Mouse (Mus musculus): ENCODE results near the gene Csk. TPM values are rescaled to one million over a fixed set of nuclear protein-coding genes. Genes with fewer than 3 reads are reported as not detected.

Csk gene
- polyA plus RNA-seq, 1 experiment from 2014 or later, result 29.9 TPM

DNA sequence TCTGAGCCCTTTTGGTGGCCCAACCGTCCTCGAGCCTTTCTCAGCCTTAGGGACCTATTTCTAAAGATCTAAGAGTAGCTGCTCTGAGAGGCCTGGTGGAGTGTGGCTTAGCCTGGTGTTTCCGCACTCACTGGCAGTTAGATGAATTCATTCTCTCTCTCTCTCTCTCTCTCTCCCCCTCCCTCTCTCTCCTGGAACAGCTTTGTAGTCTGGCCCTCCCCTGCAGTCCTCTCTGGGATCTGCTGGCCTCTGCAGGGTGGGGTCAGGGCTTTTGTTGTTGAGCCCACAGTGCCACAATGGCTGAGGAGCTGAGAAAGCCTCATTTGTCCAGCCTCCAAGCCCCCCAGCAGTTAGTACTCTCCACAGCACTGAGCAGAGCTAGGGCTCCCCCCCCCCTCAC is 576 bp downstream of the Csk start:
- ATAC-seq (replicated peaks; ENCODE audit: extremely low read depth, insufficient read depth, low FRiP score), result no peak
- Histone ChIP-seq H3K4me3 (ENCODE audit: low read length) (no peak overlapping the region), H3K4me1 (ENCODE audit: control insufficient read depth, insufficient read depth, low read length) (peaks cover 4% of the 10 kb centered on the region; the same call in 1 of the 2 replicates), H3K27ac (ENCODE audit: low read length) (peak overlapping the region; percentile 5; the same call in 1 of the 2 replicates), H3K9me3 (replicated peaks; ENCODE audit: control insufficient read depth, low read length) (no peaks in the 10 kb centered on the region), H3K36me3 (ENCODE audit: control insufficient read depth, insufficient read depth) (no peaks in the 10 kb centered on the region), H3K9ac (ENCODE audit: low read length) (no peak overlapping the region), H3K27me3 (ENCODE audit: control insufficient read depth, insufficient read depth, low read length) (peaks cover 4% of the 10 kb centered on the region; the same call in 1 of the 2 replicates), H3K4me2 (ENCODE audit: low read depth, low read length) (no peak overlapping the region)
- WGBS, result 67% methylated on average over 3 of the region's 3 CpGs

DNA sequence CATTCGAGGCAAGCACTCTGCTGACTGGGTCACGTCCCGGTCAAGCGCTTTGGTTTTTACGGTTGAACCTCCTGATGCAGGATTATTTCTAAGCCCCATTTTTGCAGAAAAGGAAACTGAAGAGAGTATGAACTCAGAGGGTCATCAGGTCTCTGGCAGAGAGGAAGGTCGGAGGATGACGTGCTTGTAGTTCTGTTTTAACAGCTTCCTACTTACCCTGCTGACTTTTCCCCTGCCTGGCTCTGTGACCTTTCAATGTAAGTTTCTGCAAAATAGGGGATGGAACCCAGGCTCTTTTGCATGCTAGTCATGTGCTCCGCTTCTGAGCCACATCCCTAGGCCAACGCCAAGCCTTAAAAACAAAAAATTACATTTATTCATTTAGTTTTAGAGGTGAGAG is 1.1 kb downstream of the Csk start:
- no peak overlapping the region for H3K9ac ChIP-seq (ENCODE audit: low read length)
- no peaks in the 10 kb centered on the region for H3K36me3 ChIP-seq (ENCODE audit: control insufficient read depth, insufficient read depth)
- no peaks in the 10 kb centered on the region for H3K9me3 ChIP-seq (replicated peaks; ENCODE audit: control insufficient read depth, low read length)
- ATAC-seq (replicated peaks; ENCODE audit: extremely low read depth, insufficient read depth, low FRiP score), result no peak
- peaks cover 4% of the 10 kb centered on the region; the same call in 1 of the 2 replicates for H3K4me1 ChIP-seq (ENCODE audit: control insufficient read depth, insufficient read depth, low read length)
- H3K4me3 ChIP-seq (ENCODE audit: low read length), result no peak overlapping the region
- H3K4me2 ChIP-seq (ENCODE audit: low read depth, low read length), result no peak overlapping the region
- 73% methylated on average over 9 of the region's 9 CpGs for WGBS
- peaks cover 4% of the 10 kb centered on the region; the same call in 1 of the 2 replicates for H3K27me3 ChIP-seq (ENCODE audit: control insufficient read depth, insufficient read depth, low read length)
- no peak overlapping the region for H3K27ac ChIP-seq (ENCODE audit: low read length)

DNA sequence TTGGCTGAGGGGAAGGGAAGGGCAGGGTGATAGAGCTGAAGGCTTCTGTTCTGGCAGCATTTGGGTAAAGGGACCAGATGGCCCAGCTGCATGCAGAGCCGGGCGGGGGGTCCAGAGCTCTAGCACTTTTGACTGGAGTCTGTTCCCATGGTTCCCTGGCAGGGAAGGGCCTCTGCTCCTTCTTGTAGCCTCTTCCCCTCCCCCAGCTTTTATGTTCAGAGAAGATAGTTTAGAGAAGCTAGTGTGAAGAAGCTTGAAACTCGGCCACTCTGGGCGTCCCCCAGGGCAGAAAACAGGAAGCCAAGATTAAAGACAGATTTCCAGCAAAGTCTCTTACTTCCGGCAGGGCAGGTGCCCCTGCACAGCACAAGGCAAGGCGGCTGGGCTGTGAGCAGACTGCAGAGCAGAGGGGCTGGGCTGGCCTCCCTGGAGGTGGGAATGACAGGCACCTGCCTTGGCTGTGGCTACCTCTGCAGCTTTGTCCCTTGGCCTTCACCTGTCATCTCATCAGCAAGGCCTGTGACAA is 2.6 kb downstream of the Csk start:
- H3K9ac ChIP-seq (ENCODE audit: low read length), result no peak overlapping the region; the same call in 1 of the 2 replicates
- peak; percentile 25; the same call in 1 of the 2 replicates for ATAC-seq (replicated peaks; ENCODE audit: extremely low read depth, insufficient read depth, low FRiP score)
- 34% methylated on average over 6 of the region's 6 CpGs for WGBS
- no peak overlapping the region for H3K4me3 ChIP-seq (ENCODE audit: low read length)
- peaks cover 4% of the 10 kb centered on the region; the same call in 1 of the 2 replicates for H3K27me3 ChIP-seq (ENCODE audit: control insufficient read depth, insufficient read depth, low read length)
- H3K4me2 ChIP-seq (ENCODE audit: low read depth, low read length), result no peak overlapping the region
- H3K4me1 ChIP-seq (ENCODE audit: control insufficient read depth, insufficient read depth, low read length), result peaks cover 1% of the 10 kb centered on the region; the same call in 1 of the 2 replicates
- no peaks in the 10 kb centered on the region for H3K36me3 ChIP-seq (ENCODE audit: control insufficient read depth, insufficient read depth)
- H3K9me3 ChIP-seq (replicated peaks; ENCODE audit: control insufficient read depth, low read length), result no peaks in the 10 kb centered on the region
- peak overlapping the region; percentile 61 for H3K27ac ChIP-seq (ENCODE audit: low read length)

GRCm38 (mm10) chr9:57650130-57650785 is 3.2 kb downstream of the Csk start:
- Histone ChIP-seq H3K4me2 (ENCODE audit: low read depth, low read length) (no peak overlapping the region), H3K4me1 (ENCODE audit: control insufficient read depth, insufficient read depth, low read length) (peaks cover 3% of the 10 kb centered on the region; the same call in 1 of the 2 replicates), H3K27me3 (ENCODE audit: control insufficient read depth, insufficient read depth, low read length) (peaks cover 4% of the 10 kb centered on the region; the same call in 1 of the 2 replicates), H3K9ac (ENCODE audit: low read length) (no peak overlapping the region), H3K4me3 (ENCODE audit: low read length) (no peak overlapping the region), H3K27ac (ENCODE audit: low read length) (peak overlapping the region; percentile 45; the same call in 1 of the 2 replicates), H3K36me3 (ENCODE audit: control insufficient read depth, insufficient read depth) (no peaks in the 10 kb centered on the region), H3K9me3 (replicated peaks; ENCODE audit: control insufficient read depth, low read length) (no peaks in the 10 kb centered on the region)
- 90% methylated on average over 6 of the region's 6 CpGs for WGBS
- no peak for ATAC-seq (replicated peaks; ENCODE audit: extremely low read depth, insufficient read depth, low FRiP score)

GRCm38 (mm10) chr9:57647286-57648108 is 5.9 kb downstream of the Csk start:
- no peak overlapping the region for H3K9ac ChIP-seq (ENCODE audit: low read length)
- H3K4me1 ChIP-seq (ENCODE audit: control insufficient read depth, insufficient read depth, low read length), result peaks cover 20% of the 10 kb centered on the region
- no peak overlapping the region for H3K4me3 ChIP-seq (ENCODE audit: low read length)
- 56% methylated on average over 4 of the region's 4 CpGs for WGBS
- peak overlapping the region; percentile 5; the same call in 1 of the 2 replicates for H3K27ac ChIP-seq (ENCODE audit: low read length)
- no peak for ATAC-seq (replicated peaks; ENCODE audit: extremely low read depth, insufficient read depth, low FRiP score)
- no peaks in the 10 kb centered on the region for H3K9me3 ChIP-seq (replicated peaks; ENCODE audit: control insufficient read depth, low read length)
- H3K27me3 ChIP-seq (ENCODE audit: control insufficient read depth, insufficient read depth, low read length), result no peaks in the 10 kb centered on the region
- H3K36me3 ChIP-seq (ENCODE audit: control insufficient read depth, insufficient read depth), result no peaks in the 10 kb centered on the region
- H3K4me2 ChIP-seq (ENCODE audit: low read depth, low read length), result no peak overlapping the region

DNA sequence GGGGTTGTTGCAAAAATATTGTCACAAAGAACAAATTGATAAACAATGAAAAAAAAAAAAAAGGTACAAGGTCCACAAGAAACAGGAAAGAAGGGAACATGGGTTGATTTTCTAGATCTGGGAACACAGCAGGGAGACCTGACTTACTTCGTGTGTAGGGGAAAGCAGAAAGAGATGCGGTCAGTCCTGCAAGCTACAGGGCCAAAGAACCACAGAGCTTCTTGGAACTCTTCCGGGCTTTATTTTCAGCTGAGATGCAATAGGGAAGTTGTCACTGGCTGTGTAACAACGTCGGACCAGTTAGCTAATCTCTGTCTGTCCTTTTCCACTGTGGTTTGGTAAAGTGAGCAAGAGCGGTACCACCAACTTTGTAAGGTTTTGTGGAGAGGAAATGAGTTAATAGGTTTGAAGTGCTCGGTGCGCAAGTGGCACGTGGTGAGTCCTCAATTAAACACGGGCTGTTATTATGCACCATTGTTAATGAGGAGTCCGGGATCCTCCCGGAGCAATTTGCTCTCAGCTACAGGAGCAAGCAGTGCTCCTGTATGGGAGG is 6.8 kb downstream of the Csk start:
- H3K9me3 ChIP-seq (replicated peaks; ENCODE audit: control insufficient read depth, low read length), result no peaks in the 10 kb centered on the region
- H3K27me3 ChIP-seq (ENCODE audit: control insufficient read depth, insufficient read depth, low read length), result no peaks in the 10 kb centered on the region
- H3K27ac ChIP-seq (ENCODE audit: low read length), result no peak overlapping the region
- H3K4me3 ChIP-seq (ENCODE audit: low read length), result no peak overlapping the region
- H3K36me3 ChIP-seq (ENCODE audit: control insufficient read depth, insufficient read depth), result no peaks in the 10 kb centered on the region; the same call in 1 of the 2 replicates
- no peak overlapping the region for H3K9ac ChIP-seq (ENCODE audit: low read length)
- no peak for ATAC-seq (replicated peaks; ENCODE audit: extremely low read depth, insufficient read depth, low FRiP score)
- H3K4me1 ChIP-seq (ENCODE audit: control insufficient read depth, insufficient read depth, low read length), result peaks cover 21% of the 10 kb centered on the region
- 70% methylated on average over 12 of the region's 12 CpGs for WGBS
- no peak overlapping the region for H3K4me2 ChIP-seq (ENCODE audit: low read depth, low read length)

DNA sequence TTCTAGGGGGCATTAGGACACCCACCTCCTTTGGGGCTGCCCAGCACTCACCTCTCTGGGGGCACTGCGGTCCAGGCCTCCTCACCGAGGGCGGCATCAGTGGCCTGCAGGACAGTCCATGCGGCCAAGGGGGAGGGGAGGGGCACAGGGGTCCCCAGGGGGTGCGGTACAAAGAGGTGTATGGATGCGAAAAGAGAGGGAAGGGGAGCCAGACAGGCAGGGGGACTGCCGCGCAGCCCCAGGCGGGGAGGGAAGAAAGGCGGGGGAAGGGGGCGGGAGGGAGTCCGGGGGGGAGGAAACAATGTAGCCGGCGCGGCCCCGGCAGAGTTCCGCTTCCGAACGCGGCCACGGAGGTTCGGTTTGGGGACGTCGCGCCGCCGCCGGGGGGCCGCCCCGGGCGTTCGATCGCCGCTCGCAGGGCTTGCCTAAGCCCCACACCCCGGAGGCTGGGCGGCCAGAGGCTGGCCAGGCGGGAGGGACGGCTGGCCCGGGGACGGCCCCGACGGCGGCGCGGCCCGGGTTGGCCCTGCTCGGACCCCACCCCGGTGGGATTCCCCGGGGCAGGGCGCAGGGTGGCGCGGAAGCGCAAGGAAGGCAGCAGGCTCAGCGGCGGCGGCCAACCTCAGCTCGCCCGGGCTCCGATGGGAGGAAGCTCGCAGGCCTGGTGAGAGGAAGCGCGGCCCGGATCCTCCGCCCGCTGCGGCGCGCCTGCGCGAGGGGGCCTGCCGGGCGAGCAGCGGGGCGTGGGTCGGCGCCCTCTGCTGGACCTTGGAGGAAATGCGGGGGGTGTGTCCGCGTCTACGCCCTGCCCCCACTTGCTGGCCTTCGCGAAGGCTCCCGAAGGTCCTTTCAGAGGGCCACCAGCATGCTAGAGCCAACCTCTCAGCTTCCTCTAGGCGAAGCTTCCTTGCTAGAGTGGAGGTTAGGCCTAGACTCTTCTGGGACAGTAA is 8.2 kb downstream of the Csk start:
- Histone ChIP-seq H3K4me3 (ENCODE audit: low read length) (peak overlapping the region; percentile 85), H3K4me2 (ENCODE audit: low read depth, low read length) (peak overlapping the region; percentile 88), H3K4me1 (ENCODE audit: control insufficient read depth, insufficient read depth, low read length) (peaks cover 35% of the 10 kb centered on the region), H3K27me3 (ENCODE audit: control insufficient read depth, insufficient read depth, low read length) (no peaks in the 10 kb centered on the region), H3K9ac (ENCODE audit: low read length) (peak overlapping the region; percentile 98), H3K36me3 (ENCODE audit: control insufficient read depth, insufficient read depth) (no peaks in the 10 kb centered on the region; the same call in 1 of the 2 replicates), H3K9me3 (replicated peaks; ENCODE audit: control insufficient read depth, low read length) (no peaks in the 10 kb centered on the region), H3K27ac (ENCODE audit: low read length) (peak overlapping the region; percentile 96)
- peak; percentile 87 for ATAC-seq (replicated peaks; ENCODE audit: extremely low read depth, insufficient read depth, low FRiP score)
- WGBS, result under 1% methylated on average over 84 of the region's 85 CpGs

GRCm38 (mm10) chr9:57644442-57644943 is 8.9 kb downstream of the Csk start:
- H3K4me2 ChIP-seq (ENCODE audit: low read depth, low read length), result peak overlapping the region; percentile 88
- H3K36me3 ChIP-seq (ENCODE audit: control insufficient read depth, insufficient read depth), result no peaks in the 10 kb centered on the region; the same call in 1 of the 2 replicates
- peaks cover 42% of the 10 kb centered on the region for H3K4me1 ChIP-seq (ENCODE audit: control insufficient read depth, insufficient read depth, low read length)
- WGBS, result 2% methylated on average over 18 of the region's 18 CpGs
- H3K27me3 ChIP-seq (ENCODE audit: control insufficient read depth, insufficient read depth, low read length), result no peaks in the 10 kb centered on the region
- peak overlapping the region; percentile 98 for H3K9ac ChIP-seq (ENCODE audit: low read length)
- ATAC-seq (replicated peaks; ENCODE audit: extremely low read depth, insufficient read depth, low FRiP score), result no peak
- peak overlapping the region; percentile 85 for H3K4me3 ChIP-seq (ENCODE audit: low read length)
- no peaks in the 10 kb centered on the region for H3K9me3 ChIP-seq (replicated peaks; ENCODE audit: control insufficient read depth, low read length)
- peak overlapping the region; percentile 96 for H3K27ac ChIP-seq (ENCODE audit: low read length)
